Mouse (Mus musculus) liver, embryonic 14.5 days (tissue): ENCODE data around the gene Hpgds.

Experiments used
- CTCF ChIP-seq: IDR thresholded peaks from 2 replicates; pipeline ENCODE4 v1.5.1; 2016; ENCODE audit warnings: antibody characterized with exemption, low read depth, control low read depth
- EP300 ChIP-seq: IDR thresholded peaks from 2 replicates; pipeline ENCODE4 v1.6.1; 2016; ENCODE audit warnings: antibody characterized with exemption, low read depth

DNA sequence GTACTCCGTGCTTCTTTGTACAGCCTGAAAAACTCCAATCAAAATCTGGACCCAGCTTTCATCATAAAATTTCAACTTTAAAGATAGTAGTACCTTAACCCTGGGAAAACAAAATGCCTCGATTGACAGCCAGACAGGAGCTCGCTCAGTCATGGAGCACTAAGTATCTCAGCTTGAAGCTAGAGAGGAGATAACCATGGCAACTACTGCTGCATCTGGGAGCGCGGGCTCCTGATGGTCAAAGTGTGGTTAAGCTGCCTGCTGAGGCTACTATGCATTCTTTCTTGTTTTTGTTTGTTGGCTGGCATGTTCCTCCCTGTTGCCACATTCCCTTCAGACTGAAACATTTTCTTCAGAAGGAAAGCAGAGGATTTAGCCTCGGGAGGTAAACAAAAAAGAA is 12.3 kb downstream of the Hpgds start:
- no peak for TF ChIP-seq EP300
- TF ChIP-seq CTCF, result no peak
